Mouse (Mus musculus) MEL (cell line): ENCODE data around the gene Trpm8. TPM values are rescaled to one million over a fixed set of nuclear protein-coding genes. Genes with fewer than 3 reads are reported as not detected.

Experiments used
- DNase-seq: peaks from one replicate; pipeline ENCODE4 v3.0.0; 2011; ENCODE audit warnings: low read depth, low spot score
- H3K27ac ChIP-seq: 2 replicates; pipeline ENCODE4 v1.5.1; 2012; ENCODE audit warnings: low read depth, mild to moderate bottlenecking, control low read depth, low read length, moderate library complexity; ENCODE audit not compliant: control insufficient read depth
- H3K27me3 ChIP-seq, 2 experiments: fragments of 150-350 bp in 1 of 2; sonication (generic) in 1 of 2; 2 replicates each; pipeline ENCODE4 v1.6.1; 2012; ENCODE audit warnings: low read length in 2 of 2, mild to moderate bottlenecking in 2 of 2, improper control_type of control experiment in 1 of 2, moderate library complexity in 1 of 2; ENCODE audit not compliant: insufficient read depth in 2 of 2, control insufficient read depth in 1 of 2
- H3K36me3 ChIP-seq, 2 experiments: 2 replicates each; pipeline ENCODE4 v1.6.1; 2012 to 2014; ENCODE audit warnings: low read length in 2 of 2, improper control_type of control experiment in 1 of 2, inconsistent platforms in 1 of 2, mild to moderate bottlenecking in 1 of 2; ENCODE audit not compliant: insufficient read depth in 2 of 2, control insufficient read depth in 1 of 2
- H3K4me1 ChIP-seq, 2 experiments: fragments of 150-350 bp in 1 of 2; sonication (generic) in 1 of 2; 2 replicates each; pipeline ENCODE4 v1.6.1; 2012; ENCODE audit warnings: low read length in 2 of 2, improper control_type of control experiment in 1 of 2, mild to moderate bottlenecking in 1 of 2; ENCODE audit not compliant: insufficient read depth in 2 of 2, control insufficient read depth in 1 of 2
- H3K4me3 ChIP-seq, 2 experiments: fragments of 150-350 bp in 1 of 2; sonication (generic) in 1 of 2; 2 replicates each; pipeline ENCODE4 v1.5.1; 2012; ENCODE audit warnings: low read depth in 2 of 2, low read length in 2 of 2, mild to moderate bottlenecking in 2 of 2, moderate library complexity in 2 of 2, control low read depth in 1 of 2, improper control_type of control experiment in 1 of 2; ENCODE audit not compliant: control insufficient read depth in 1 of 2, insufficient read depth in 1 of 2
- H3K79me2 ChIP-seq: 2 replicates; pipeline ENCODE4 v1.6.1; 2012; ENCODE audit warnings: mild to moderate bottlenecking, low read length, moderate library complexity; ENCODE audit not compliant: control insufficient read depth, poor library complexity, insufficient read depth
- H3K9ac ChIP-seq: 2 replicates; pipeline ENCODE4 v1.6.1; 2012; ENCODE audit warnings: low read depth, mild to moderate bottlenecking, control low read depth, low read length, moderate library complexity; ENCODE audit not compliant: control insufficient read depth, poor library complexity, severe bottlenecking
- H3K9me3 ChIP-seq: fragments of 150-350 bp; sonication (generic); replicated peaks from 2 replicates; pipeline ENCODE4 v1.6.1; 2012; ENCODE audit warnings: mild to moderate bottlenecking, low read length, improper control_type of control experiment, moderate library complexity; ENCODE audit not compliant: insufficient read depth
- BHLHE40 ChIP-seq: IDR thresholded peaks from 2 replicates; pipeline ENCODE4 v1.6.1; 2012; ENCODE audit warnings: low read depth, mild to moderate bottlenecking, inconsistent platforms, low read length, improper control_type of control experiment, borderline replicate concordance
- CHD1 ChIP-seq: IDR thresholded peaks from 2 replicates; pipeline ENCODE4 v1.6.1; 2012; ENCODE audit warnings: low read depth, mild to moderate bottlenecking, inconsistent platforms, low read length, improper control_type of control experiment
- CHD2 ChIP-seq: IDR thresholded peaks from 2 replicates; pipeline ENCODE4 v1.6.1; 2011; ENCODE audit warnings: low read length, improper control_type of control experiment
- ETS1 ChIP-seq: IDR thresholded peaks from 2 replicates; pipeline ENCODE4 v1.6.1; 2012; ENCODE audit warnings: low read depth, mild to moderate bottlenecking, inconsistent platforms, low read length, improper control_type of control experiment, moderate library complexity
- JUND ChIP-seq: IDR thresholded peaks from 2 replicates; pipeline ENCODE4 v1.6.1; 2011; ENCODE audit warnings: low read depth, mild to moderate bottlenecking, improper control_type of control experiment, low read length
- MAFK ChIP-seq: IDR thresholded peaks from 2 replicates; pipeline ENCODE4 v1.6.1; 2011; ENCODE audit warnings: low read depth, mild to moderate bottlenecking, low read length, improper control_type of control experiment, borderline replicate concordance
- MAZ ChIP-seq: IDR thresholded peaks from 2 replicates; pipeline ENCODE4 v1.6.1; 2012; ENCODE audit warnings: low read depth, mild to moderate bottlenecking, inconsistent platforms, low read length, improper control_type of control experiment
- MEF2A ChIP-seq: IDR thresholded peaks from 2 replicates; pipeline ENCODE4 v1.6.1; 2014; ENCODE audit warnings: low read depth, mild to moderate bottlenecking, inconsistent platforms, low read length, improper control_type of control experiment; ENCODE audit not compliant: poor library complexity, insufficient replicate concordance, severe bottlenecking; ENCODE audit errors: extremely low read depth
- MYB ChIP-seq: IDR thresholded peaks from 2 replicates; pipeline ENCODE4 v1.6.1; 2011; ENCODE audit warnings: mild to moderate bottlenecking, low read depth, low read length, improper control_type of control experiment
- NELFE ChIP-seq: IDR thresholded peaks from 2 replicates; pipeline ENCODE4 v1.6.1; 2011; ENCODE audit warnings: low read depth, low read length, improper control_type of control experiment
- POLR2AphosphoS5 ChIP-seq: IDR thresholded peaks from 2 replicates; pipeline ENCODE4 v1.6.1; 2012; ENCODE audit warnings: low read depth, borderline replicate concordance, mild to moderate bottlenecking, inconsistent platforms, low read length, moderate library complexity, mixed read lengths
- SIN3A ChIP-seq: IDR thresholded peaks from 2 replicates; pipeline ENCODE4 v1.6.1; 2012; ENCODE audit warnings: low read length, improper control_type of control experiment, inconsistent platforms
- TCF12 ChIP-seq: IDR thresholded peaks from 2 replicates; pipeline ENCODE4 v1.6.1; 2014; ENCODE audit warnings: low read depth, mild to moderate bottlenecking, inconsistent platforms, low read length, improper control_type of control experiment, moderate library complexity
- UBTF ChIP-seq: IDR thresholded peaks from 2 replicates; pipeline ENCODE4 v1.6.1; 2012; ENCODE audit warnings: low read depth, mild to moderate bottlenecking, inconsistent platforms, low read length, improper control_type of control experiment, moderate library complexity, borderline replicate concordance; ENCODE audit not compliant: insufficient read depth
- ZMIZ1 ChIP-seq: IDR thresholded peaks from 2 replicates; pipeline ENCODE4 v1.6.1; 2012; ENCODE audit warnings: low read depth, mild to moderate bottlenecking, inconsistent platforms, low read length, improper control_type of control experiment, moderate library complexity
- polyA plus RNA-seq, 2 experiments: library from polyadenylated mRNA; stranded (reverse) in 1 of 2; unstranded in 1 of 2; fragments of >175 nt in 1 of 2; fragments of >200 nt in 1 of 2; gene quantifications; 2 replicates each; pipeline versions ENCODE4 v1.2.1 to v1.2.4; 2012; ENCODE audit warnings: low replicate concordance in 2 of 2, low read depth in 1 of 2; ENCODE audit not compliant: insufficient read length in 2 of 2, insufficient read depth in 1 of 2, missing spikeins in 1 of 2
- total RNA-seq: library from RNA; depleted of rRNA; stranded (reverse); fragments of 300-350 nt; gene quantifications from 2 replicates; pipeline ENCODE4 v1.2.3, GENCODE M21; 2012

The Trpm8 gene
- total and polyA plus RNA-seq, 3 experiments: not detected

DNA sequence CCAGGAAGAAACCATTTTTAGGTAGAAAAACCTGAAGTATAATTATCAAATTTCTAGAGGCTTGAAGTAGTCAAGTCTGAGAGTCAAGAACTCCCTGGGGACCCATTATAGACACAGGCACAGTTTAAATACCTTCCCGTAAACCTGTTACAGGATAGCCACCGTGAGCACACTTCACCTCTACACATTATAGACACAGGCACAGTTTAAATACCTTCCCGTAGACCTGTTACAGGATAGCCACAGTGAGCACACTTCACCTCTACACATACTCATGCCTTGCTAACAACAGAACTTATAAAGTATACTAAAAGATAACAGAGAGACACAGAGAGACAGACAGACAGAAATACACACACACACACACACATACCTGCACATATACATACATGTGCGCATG, 153.8 kb downstream of the Trpm8 start:
- no peak overlapping the region for H3K9ac ChIP-seq

DNA sequence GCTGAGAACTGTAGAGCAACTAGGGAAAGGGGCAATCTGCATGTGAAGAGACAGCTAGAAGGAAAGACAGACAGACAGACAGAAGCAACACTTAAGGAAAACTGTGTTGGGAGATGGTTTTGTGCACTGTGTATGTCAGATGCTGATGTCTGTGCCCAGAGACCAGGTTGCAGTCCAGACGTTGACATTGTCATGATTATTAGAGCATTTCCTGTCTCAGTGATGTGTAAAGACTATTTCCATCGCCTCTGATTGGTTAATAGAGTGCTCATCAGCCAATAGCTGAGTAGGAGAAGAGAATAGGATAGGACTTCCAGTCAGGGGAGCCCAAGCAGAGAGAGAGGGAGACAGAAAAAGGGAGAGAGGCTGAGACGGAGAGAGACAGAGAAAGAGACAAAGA, 155.1 kb downstream of the Trpm8 start:
- Histone ChIP-seq H3K9ac (no peak overlapping the region), H3K27ac (no peak overlapping the region), H3K4me3 (no peak overlapping the region), H3K4me1 (0 out of 4 replicates have a peak, but pooled peaks cover 0 to 3% of the 10 kb centered on the region in 2 experiments)
- no peak for DNase-seq
- TF ChIP-seq CHD1 (no peak), NELFE (no peak), JUND (no peak), ZMIZ1 (no peak), CHD2 (no peak), BHLHE40 (no peak), MYB (no peak)
- TF ChIP-seq, all 39 proteins: peak for 0
- no peaks in the 10 kb centered on the region for H3K79me2 ChIP-seq
- no peaks in the 10 kb centered on the region for H3K27me3 ChIP-seq
- H3K36me3 ChIP-seq: no peaks in the 10 kb centered on the region
- no peaks in the 10 kb centered on the region for H3K9me3 ChIP-seq

More for the DNA sequence above, 153.8 kb downstream of the Trpm8 start:
- no peak for DNase-seq
- 0 out of 4 replicates have a peak, but pooled peaks cover 0 to 3% of the 10 kb centered on the region in 2 experiments for H3K4me1 ChIP-seq
- no peaks in the 10 kb centered on the region for H3K36me3 ChIP-seq
- H3K27ac ChIP-seq: no peak overlapping the region
- TF ChIP-seq ETS1 (no peak), MEF2A (no peak), MAZ (no peak), SIN3A (no peak), UBTF (no peak), TCF12 (no peak), MAFK (no peak), CHD1 (no peak), POLR2AphosphoS5 (no peak), JUND (no peak)
- H3K9me3 ChIP-seq: no peaks in the 10 kb centered on the region
- H3K79me2 ChIP-seq: no peaks in the 10 kb centered on the region
- H3K4me3 ChIP-seq: no peak overlapping the region
- H3K27me3 ChIP-seq: no peaks in the 10 kb centered on the region
